ENCODE assay signal across 15 mouse cellular contexts in the genomic region with DNA sequence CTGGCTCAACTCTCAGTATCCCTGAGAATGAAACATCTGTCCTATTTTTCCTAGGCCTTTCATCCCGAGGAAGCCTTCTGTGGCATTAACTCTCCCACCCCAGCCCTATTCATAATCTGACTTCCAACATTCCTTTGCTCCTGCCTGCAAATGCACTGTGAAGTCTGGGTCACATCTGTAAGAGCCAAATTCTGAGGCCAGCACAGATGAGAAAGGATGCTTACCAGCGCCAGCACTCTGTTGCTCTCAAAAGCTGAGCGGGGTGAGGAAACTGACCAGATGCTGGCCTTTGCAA. TPM values are rescaled to one million over a fixed set of nuclear protein-coding genes. Genes with fewer than 3 reads are reported as not detected.
A peak's percentile ranks its signal among the peaks of the same experiment; 100 is the strongest.
DNase-seq lines count a peak whose midpoint lies in the region; ATAC-seq and TF ChIP-seq lines count a peak whose summit lies in the region.
"Had no signal": no experiment of that assay in that cellular context is flagged by ENCODE, and none has a peak within 500 bp of the region (broad histone marks: within the 10 kb centered on the region; RNA-seq: fewer than 3 reads in every experiment).

No protein-coding gene starts in this region.

- intact Hi-C loops in heart, adult 2 months (cut with DNase I) = no loop called here
- intact Hi-C loops in heart, postnatal 25 days (cut with DNase I) = no loop called here

- TF ChIP-seq CTCF in heart, adult 2 months (IDR thresholded peaks at IDR 0.05) = no peak
- no peak for TF ChIP-seq CTCF in embryonic fibroblast, embryonic 13.5 days (IDR thresholded peaks at IDR 0.05; ENCODE audit: borderline replicate concordance, insufficient read depth, low read length)

- TF ChIP-seq POLR2A in heart, adult 2 months (IDR thresholded peaks at IDR 0.05; ENCODE audit: insufficient read depth, low read depth, low read length) = no peak
- no peak for TF ChIP-seq POLR2A in embryonic fibroblast, embryonic 13.5 days (IDR thresholded peaks at IDR 0.05; ENCODE audit: low read depth, low read length)

- H3K9me3 ChIP-seq in midbrain, embryonic 11.5 days (ENCODE audit: control insufficient read depth, low read length) = no peaks in the 10 kb centered on the region
- H3K9me3 ChIP-seq in midbrain, embryonic 16.5 days (replicated peaks; ENCODE audit: control insufficient read depth, low read length, poor library complexity, severe bottlenecking) = no peaks in the 10 kb centered on the region
- H3K9me3 ChIP-seq: embryonic facial prominence, embryonic 15.5 days; liver, embryonic 12.5 days had no signal

- H3K36me3 ChIP-seq in heart, adult 2 months (ENCODE audit: control insufficient read depth, insufficient read depth, low read length) = no peaks in the 10 kb centered on the region
- H3K36me3 ChIP-seq in midbrain, embryonic 11.5 days (ENCODE audit: control insufficient read depth, insufficient read depth, low read length) = no peaks in the 10 kb centered on the region
- no peaks in the 10 kb centered on the region for H3K36me3 ChIP-seq in midbrain, embryonic 16.5 days (ENCODE audit: control insufficient read depth, insufficient read depth, low read length)

- no peak overlapping the region for H3K4me2 ChIP-seq in midbrain, embryonic 11.5 days
- H3K4me2 ChIP-seq in midbrain, embryonic 16.5 days (ENCODE audit: low read length) = no peak overlapping the region
- H3K4me2 ChIP-seq: embryonic facial prominence, embryonic 15.5 days; liver, embryonic 12.5 days had no signal

- H3K4me3 ChIP-seq in heart, adult 2 months = no peak overlapping the region
- H3K4me3 ChIP-seq in midbrain, embryonic 11.5 days (ENCODE audit: low read depth, low read length) = no peak overlapping the region
- H3K4me3 ChIP-seq in midbrain, embryonic 16.5 days (ENCODE audit: low read depth, low read length) = no peak overlapping the region
- H3K4me3 ChIP-seq in embryonic fibroblast, embryonic 13.5 days (ENCODE audit: insufficient read depth, low read length) = no peak overlapping the region
- H3K4me3 ChIP-seq: embryonic facial prominence, embryonic 15.5 days; left cerebral cortex, adult 2 months; liver, embryonic 12.5 days had no signal

- H3K4me1 ChIP-seq in heart, adult 2 months (ENCODE audit: control insufficient read depth, insufficient read depth, low read length) = peaks cover 4% of the 10 kb centered on the region
- no peaks in the 10 kb centered on the region for H3K4me1 ChIP-seq in midbrain, embryonic 11.5 days (ENCODE audit: control insufficient read depth, insufficient read depth, low read length)
- no peaks in the 10 kb centered on the region for H3K4me1 ChIP-seq in midbrain, embryonic 16.5 days (ENCODE audit: control insufficient read depth, insufficient read depth, low read length)
- peaks cover 18% of the 10 kb centered on the region for H3K4me1 ChIP-seq in embryonic fibroblast, embryonic 13.5 days (ENCODE audit: control insufficient read depth, insufficient read depth, low read length)

- H3K9ac ChIP-seq in heart, adult 2 months (ENCODE audit: low read depth, low read length) = no peak overlapping the region
- H3K9ac ChIP-seq in midbrain, embryonic 11.5 days (ENCODE audit: low read length) = no peak overlapping the region
- no peak overlapping the region for H3K9ac ChIP-seq in midbrain, embryonic 16.5 days (ENCODE audit: low read depth, low read length)
- H3K9ac ChIP-seq: embryonic facial prominence, embryonic 15.5 days; liver, embryonic 12.5 days had no signal

- no peak for DNase-seq in heart, adult 2 months
- DNase-seq in heart, postnatal 25 days (ENCODE audit: low spot score) = no peak
- peak; percentile 82 for DNase-seq in midbrain, embryonic 11.5 days (ENCODE audit: low spot score, missing footprints)
- peak; percentile 8 for DNase-seq in skeletal muscle tissue, adult 2 months (ENCODE audit: low read depth, low spot score)
- DNase-seq in cerebellum, postnatal 14 days = no peak
- DNase-seq in left cerebral cortex, adult 9 months (ENCODE audit: low spot score in 2 of 2) = no peak
- DNase-seq: cerebellum, postnatal 10 days had no signal

- no peak for TF ChIP-seq EP300 in heart, adult 2 months (IDR thresholded peaks at IDR 0.05; ENCODE audit: insufficient read depth, low read depth, low read length)

- peak overlapping the region; percentile 43 for H3K27ac ChIP-seq in heart, adult 2 months
- H3K27ac ChIP-seq in midbrain, embryonic 11.5 days (ENCODE audit: low read depth, low read length) = no peak overlapping the region
- no peak overlapping the region for H3K27ac ChIP-seq in midbrain, embryonic 16.5 days (ENCODE audit: low read length)
- H3K27ac ChIP-seq in embryonic fibroblast, embryonic 13.5 days (ENCODE audit: insufficient read depth, low read length) = peak overlapping the region; percentile 84
- H3K27ac ChIP-seq: left cerebral cortex, adult 2 months had no signal

- no peaks in the 10 kb centered on the region for H3K27me3 ChIP-seq in heart, adult 2 months (ENCODE audit: control insufficient read depth, insufficient read depth, low read length)
- no peaks in the 10 kb centered on the region for H3K27me3 ChIP-seq in midbrain, embryonic 11.5 days (ENCODE audit: control insufficient read depth, insufficient read depth, low read length)
- H3K27me3 ChIP-seq in midbrain, embryonic 16.5 days (ENCODE audit: control insufficient read depth, insufficient read depth, low read depth, low read length) = no peaks in the 10 kb centered on the region
- H3K27me3 ChIP-seq: embryonic facial prominence, embryonic 15.5 days; liver, embryonic 12.5 days had no signal

- ATAC-seq in midbrain, embryonic 11.5 days (ENCODE audit: low FRiP score) = no peak
- no peak for ATAC-seq in midbrain, embryonic 16.5 days
- ATAC-seq: forebrain, embryonic 16.5 days; liver, embryonic 12.5 days had no signal

- 38% methylated on average over 3 of the region's 3 CpGs for WGBS in heart, adult 2 months
- 55% methylated on average over 3 of the region's 3 CpGs for WGBS in midbrain, embryonic 11.5 days
- 53% methylated on average over 3 of the region's 3 CpGs for WGBS in midbrain, embryonic 16.5 days

- no peaks in the 10 kb centered on the region for H3K79me2 ChIP-seq in heart, adult 2 months (replicated peaks; ENCODE audit: control insufficient read depth, insufficient read depth, low read length)

RNA-seq across cellular contexts. Expression of a gene that starts 3.8 kb away (rescaled TPM):
- not detected for total RNA-seq in heart, adult 2 months (2021)
- polyA plus RNA-seq in heart, adult 2 months (2012; rRNA removed) = 0.12 TPM in 2 replicates
- total RNA-seq in heart, postnatal 25 days (2021) = not detected
- polyA plus RNA-seq in midbrain, embryonic 11.5 days (2014; fragmentation: Nextera tagmentation; extraction: Ambion mirVana) = not detected in 2 replicates
- polyA plus RNA-seq in midbrain, embryonic 16.5 days (2015; fragmentation: Nextera tagmentation; extraction: Ambion mirVana) = not detected in 2 replicates
- not detected in 2 replicates for polyA plus RNA-seq in embryonic fibroblast, embryonic 13.5 days (2011; ENCODE audit: insufficient read length, low read depth, missing spikeins)
- total RNA-seq: left cerebral cortex, adult 2 months; midbrain, postnatal 0 days had no signal
- polyA plus RNA-seq: forebrain, embryonic 16.5 days; liver, embryonic 12.5 days; midbrain, postnatal 0 days; neural tube, embryonic 14.5 days had no signal

RNA-seq across cellular contexts. Expression of a gene that starts 23.0 kb away (rescaled TPM):
- total RNA-seq in heart, adult 2 months (2021) = 1 to 10 TPM; 6.2 to 6.8 TPM
- 6.2 and 8.7 TPM in 2 replicates for polyA plus RNA-seq in heart, adult 2 months (2012; rRNA removed)
- 1 to 10 TPM; 7.4 to 8.0 TPM for total RNA-seq in heart, postnatal 25 days (2021)
- polyA plus RNA-seq in midbrain, embryonic 11.5 days (2014; fragmentation: Nextera tagmentation; extraction: Ambion mirVana) = 31.1 and 32.7 TPM in 2 replicates
- polyA plus RNA-seq in midbrain, embryonic 16.5 days (2015; fragmentation: Nextera tagmentation; extraction: Ambion mirVana) = 40.3 and 41.3 TPM in 2 replicates
- polyA plus RNA-seq in embryonic fibroblast, embryonic 13.5 days (2011; ENCODE audit: insufficient read length, low read depth, missing spikeins) = 16.1 and 21.1 TPM in 2 replicates

RNA-seq across cellular contexts. Expression of a gene that starts 34.2 kb away (rescaled TPM):
- 100 to 1,000 TPM; 110 to 133 TPM for total RNA-seq in heart, adult 2 months (2021)
- polyA plus RNA-seq in heart, adult 2 months (2012; rRNA removed) = 44.3 and 70.5 TPM in 2 replicates
- total RNA-seq in heart, postnatal 25 days (2021) = 100 to 1,000 TPM; 122 to 126 TPM
- polyA plus RNA-seq in midbrain, embryonic 11.5 days (2014; fragmentation: Nextera tagmentation; extraction: Ambion mirVana) = 41.6 and 42.3 TPM in 2 replicates
- polyA plus RNA-seq in midbrain, embryonic 16.5 days (2015; fragmentation: Nextera tagmentation; extraction: Ambion mirVana) = 48.0 and 49.9 TPM in 2 replicates
- polyA plus RNA-seq in embryonic fibroblast, embryonic 13.5 days (2011; ENCODE audit: insufficient read length, low read depth, missing spikeins) = 43.6 and 45.2 TPM in 2 replicates

Comparison
In these comparisons a context has a peak if more than half of its experiments do, and no peak if none do; other contexts are left out.
1. DNase-seq: peak in midbrain, embryonic 11.5 days (single experiment) and skeletal muscle tissue, adult 2 months (single experiment); none in heart, adult 2 months (0 of 2), heart, postnatal 25 days (single experiment), cerebellum, postnatal 14 days (0 of 2) and left cerebral cortex, adult 9 months (0 of 2).
2. H3K27ac ChIP-seq: peak in heart, adult 2 months (single experiment) and embryonic fibroblast, embryonic 13.5 days (single experiment); none in midbrain, embryonic 11.5 days (single experiment) and midbrain, embryonic 16.5 days (single experiment).